Mouse (Mus musculus) heart, postnatal 0 days (tissue): ENCODE measurements around the gene Adcyap1r1. TPM values are rescaled to one million over a fixed set of nuclear protein-coding genes. Genes with fewer than 3 reads are reported as not detected.
A peak's percentile ranks its signal among the peaks of the same experiment; 100 is the strongest.

Source experiments
- ATAC-seq: fragments of 200-750 bp; cut with Nextera tagmentation; 2 replicates; pipeline ENCODE4 v1.8.0; 2017; ENCODE audit warnings: low read depth, moderate number of reproducible peaks, moderate library complexity; ENCODE audit not compliant: insufficient read depth
- DNase-seq: peaks from one replicate; pipeline ENCODE4 v3.0.0-alpha.2; 2016; ENCODE audit warnings: low spot score
- H3K27ac ChIP-seq: fragments of 300-500 bp; sonication (generic); 2 replicates; pipeline ENCODE4 v1.5.1; 2014; ENCODE audit warnings: low read depth, mild to moderate bottlenecking
- H3K27me3 ChIP-seq: fragments of 300-500 bp; sonication (generic); 2 replicates; pipeline ENCODE4 v1.6.1; 2014; ENCODE audit warnings: low read length, mixed read lengths; ENCODE audit not compliant: control insufficient read depth, insufficient read depth
- H3K36me3 ChIP-seq: fragments of 300-500 bp; sonication (generic); replicated peaks from 2 replicates; pipeline ENCODE4 v1.6.1; 2014; ENCODE audit warnings: low read length, mixed read lengths; ENCODE audit not compliant: control insufficient read depth, insufficient read depth
- H3K4me1 ChIP-seq: fragments of 300-500 bp; sonication (generic); 2 replicates; pipeline ENCODE4 v1.6.1; 2014; ENCODE audit warnings: antibody characterized with exemption; ENCODE audit not compliant: control insufficient read depth, insufficient read depth
- H3K4me2 ChIP-seq: fragments of 300-500 bp; sonication (generic); 2 replicates; pipeline ENCODE4 v1.6.1; 2014; ENCODE audit warnings: low read depth, mild to moderate bottlenecking, low read length, moderate library complexity
- H3K4me3 ChIP-seq: fragments of 300-500 bp; sonication (generic); 2 replicates; pipeline ENCODE4 v1.5.1; 2014; ENCODE audit warnings: low read depth, low read length
- H3K9ac ChIP-seq: fragments of 300-500 bp; sonication (generic); replicated peaks from 2 replicates; pipeline ENCODE4 v1.6.1; 2014; ENCODE audit warnings: low read depth, low read length, mixed read lengths
- H3K9me3 ChIP-seq: fragments of 300-500 bp; sonication (generic); replicated peaks from 2 replicates; pipeline ENCODE4 v1.6.1; 2016; ENCODE audit warnings: low read length; ENCODE audit not compliant: control insufficient read depth
- CTCF ChIP-seq: IDR thresholded peaks from 2 replicates; pipeline ENCODE4 v1.5.1; 2016; ENCODE audit warnings: antibody characterized with exemption, control low read depth, low read depth
- EP300 ChIP-seq: IDR thresholded peaks from 2 replicates; pipeline ENCODE4 v1.6.1; 2016; ENCODE audit warnings: antibody characterized with exemption, low read depth
- whole genome bisulfite sequencing: fragments of 180-500 bp; shearing (Covaris S2); extraction: QIAGEN DNeasy Blood & Tissue Kit; methylation state at CpG from one replicate; pipeline ENCODE4 v1.1.7; 2014; 5-methylcytosine and 5-hydroxymethylcytosine counted together
- polyA plus RNA-seq: library from polyadenylated mRNA; unstranded; fragments of >200 nt; fragmentation: Nextera tagmentation; extraction: Ambion mirVana; gene quantifications from 2 replicates; pipeline ENCODE4 v1.2.1, GENCODE M21; 2015
- total RNA-seq: library from RNA; depleted of rRNA; stranded (reverse); fragments of >200 nt; gene quantifications from 2 replicates; pipeline ENCODE4 v1.2.3, GENCODE M21; 2014; ENCODE audit warnings: low replicate concordance

Adcyap1r1 gene
- total and polyA plus RNA-seq, 2 experiments from 2014 or later = 1.1 to 4.2 TPM

DNA sequence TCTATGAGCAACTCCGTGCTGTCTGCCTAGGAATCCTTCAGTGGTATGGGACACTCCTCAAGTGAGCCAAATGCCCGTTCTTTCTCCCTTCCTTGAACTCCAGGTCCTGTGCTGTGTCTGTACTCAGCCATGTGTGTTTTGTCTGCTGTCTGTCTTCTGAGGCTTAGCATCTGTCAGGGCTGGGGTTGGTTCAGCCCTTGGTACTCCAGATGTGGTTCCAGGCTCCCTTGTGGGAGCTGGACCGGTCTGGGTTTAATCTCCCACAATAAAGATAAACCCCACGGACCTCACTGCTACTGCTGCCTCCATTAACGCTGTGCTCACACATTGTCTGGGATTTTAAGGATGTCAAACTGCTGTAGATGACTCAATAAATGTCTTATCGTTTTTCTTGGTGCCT lies 49.3 kb downstream of the Adcyap1r1 start:
- H3K27me3 ChIP-seq = no peaks in the 10 kb centered on the region

DNA sequence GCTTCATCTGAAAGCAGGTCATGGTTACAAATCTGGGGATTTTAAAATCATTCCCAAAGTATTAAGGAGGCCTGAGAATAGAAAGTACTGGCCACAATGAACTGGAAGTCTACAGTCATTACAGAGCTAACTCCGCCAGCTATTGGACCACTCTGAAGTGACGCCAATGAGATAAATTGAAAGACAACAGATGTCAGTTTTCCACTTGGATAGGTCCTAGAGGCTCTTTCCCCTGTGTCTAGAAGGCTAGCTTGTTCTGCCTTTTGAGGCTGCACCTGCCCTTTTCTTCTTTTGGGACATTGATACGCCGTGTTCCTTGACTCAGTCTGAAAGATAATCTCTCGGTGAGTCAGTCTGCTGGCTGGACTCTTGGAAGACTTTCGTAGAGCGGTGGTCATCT lies 50.5 kb downstream of the Adcyap1r1 start:
- H3K4me2 ChIP-seq = no peak overlapping the region
- no peaks in the 10 kb centered on the region for H3K36me3 ChIP-seq
- H3K27ac ChIP-seq = no peak overlapping the region
- 84% methylated on average over 7 of the region's 7 CpGs for WGBS
- no peak overlapping the region for H3K9ac ChIP-seq
- H3K27me3 ChIP-seq = no peaks in the 10 kb centered on the region
- no peaks in the 10 kb centered on the region for H3K4me1 ChIP-seq
- H3K4me3 ChIP-seq = no peak overlapping the region
- DNase-seq (no peak), ATAC-seq (no peak)
- H3K9me3 ChIP-seq = no peaks in the 10 kb centered on the region
- TF ChIP-seq EP300 (no peak), CTCF (no peak)

More for the DNA sequence above, 49.3 kb downstream of the Adcyap1r1 start:
- Histone ChIP-seq H3K4me2 (no peak overlapping the region), H3K9me3 (no peaks in the 10 kb centered on the region), H3K27ac (no peak overlapping the region), H3K4me1 (no peaks in the 10 kb centered on the region), H3K36me3 (no peaks in the 10 kb centered on the region), H3K9ac (no peak overlapping the region), H3K4me3 (no peak overlapping the region)
- TF ChIP-seq EP300 (no peak), CTCF (no peak)
- no peak for ATAC-seq
- no peak for DNase-seq
- WGBS = 40% methylated on average over 6 of the region's 6 CpGs

DNA sequence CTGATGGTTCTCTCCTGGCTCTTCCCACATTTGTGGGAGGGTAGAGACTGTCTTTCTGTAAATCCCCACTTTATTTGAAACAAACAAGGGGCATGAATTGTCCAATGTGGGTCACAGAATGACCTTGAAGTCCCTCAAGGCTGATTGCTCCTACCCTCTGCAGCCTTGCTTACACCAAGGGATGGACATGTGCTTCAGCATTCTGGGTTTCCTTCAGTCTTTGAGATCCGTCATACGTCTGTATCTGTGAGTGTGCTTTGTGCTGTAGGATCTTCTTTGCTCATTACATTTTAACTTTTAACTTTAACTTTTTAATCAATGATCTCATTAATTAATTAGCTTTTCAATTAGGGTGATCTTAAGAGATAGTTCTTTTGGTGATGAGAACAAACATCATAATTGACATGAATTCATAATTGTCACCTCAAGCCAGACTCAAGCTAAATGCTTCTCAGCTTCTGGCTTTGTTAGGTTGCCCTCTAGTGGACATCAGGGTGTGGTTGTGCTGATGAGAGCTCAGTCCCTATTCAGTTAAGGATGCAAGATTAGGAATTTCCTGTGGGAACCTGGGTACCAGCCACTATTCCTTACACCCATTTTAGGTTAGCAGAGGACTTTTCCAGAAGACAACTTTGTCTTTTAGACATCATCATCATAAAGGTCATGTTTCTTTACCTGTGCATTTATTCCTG lies 53.2 kb downstream of the Adcyap1r1 start:
- DNase-seq = peak; percentile 39
- Histone ChIP-seq H3K4me1 (no peaks in the 10 kb centered on the region), H3K36me3 (no peaks in the 10 kb centered on the region), H3K9ac (no peak overlapping the region), H3K4me3 (no peak overlapping the region), H3K27me3 (no peaks in the 10 kb centered on the region), H3K9me3 (no peaks in the 10 kb centered on the region), H3K4me2 (no peak overlapping the region), H3K27ac (no peak overlapping the region)
- no peak for TF ChIP-seq EP300
- peak; percentile 90 for TF ChIP-seq CTCF
- ATAC-seq = 0 out of 2 replicates have a peak, but pooled peaks have one; percentile 17
- WGBS = 88% methylated on average over 2 of the region's 2 CpGs

DNA sequence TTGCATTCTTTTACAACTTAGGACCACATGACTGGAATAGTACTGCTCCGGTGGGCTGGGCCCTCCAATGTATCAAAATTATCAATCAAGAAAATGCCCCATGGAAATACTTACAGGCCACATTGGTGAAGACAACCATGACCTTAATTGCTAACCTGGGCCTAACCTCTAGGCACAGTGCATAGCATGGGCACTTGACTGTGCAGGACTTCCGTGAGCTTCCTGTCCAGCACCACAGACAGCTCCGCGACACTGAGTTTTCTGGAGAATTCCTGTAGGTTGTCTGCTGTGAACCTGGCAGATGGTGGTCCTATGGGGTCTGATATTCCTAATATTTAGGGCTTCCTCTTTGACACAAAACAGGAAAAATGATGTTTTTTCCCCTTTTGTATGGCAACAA lies 54.7 kb downstream of the Adcyap1r1 start:
- ATAC-seq (no peak), DNase-seq (no peak)
- Histone ChIP-seq H3K4me2 (no peak overlapping the region), H3K9ac (no peak overlapping the region), H3K27ac (no peak overlapping the region), H3K4me3 (no peak overlapping the region), H3K36me3 (no peaks in the 10 kb centered on the region), H3K27me3 (no peaks in the 10 kb centered on the region), H3K9me3 (no peaks in the 10 kb centered on the region), H3K4me1 (peaks cover 2% of the 10 kb centered on the region; the same call in 1 of the 2 replicates)
- TF ChIP-seq CTCF (no peak), EP300 (no peak)
- 66% methylated on average over 4 of the region's 4 CpGs for WGBS

DNA sequence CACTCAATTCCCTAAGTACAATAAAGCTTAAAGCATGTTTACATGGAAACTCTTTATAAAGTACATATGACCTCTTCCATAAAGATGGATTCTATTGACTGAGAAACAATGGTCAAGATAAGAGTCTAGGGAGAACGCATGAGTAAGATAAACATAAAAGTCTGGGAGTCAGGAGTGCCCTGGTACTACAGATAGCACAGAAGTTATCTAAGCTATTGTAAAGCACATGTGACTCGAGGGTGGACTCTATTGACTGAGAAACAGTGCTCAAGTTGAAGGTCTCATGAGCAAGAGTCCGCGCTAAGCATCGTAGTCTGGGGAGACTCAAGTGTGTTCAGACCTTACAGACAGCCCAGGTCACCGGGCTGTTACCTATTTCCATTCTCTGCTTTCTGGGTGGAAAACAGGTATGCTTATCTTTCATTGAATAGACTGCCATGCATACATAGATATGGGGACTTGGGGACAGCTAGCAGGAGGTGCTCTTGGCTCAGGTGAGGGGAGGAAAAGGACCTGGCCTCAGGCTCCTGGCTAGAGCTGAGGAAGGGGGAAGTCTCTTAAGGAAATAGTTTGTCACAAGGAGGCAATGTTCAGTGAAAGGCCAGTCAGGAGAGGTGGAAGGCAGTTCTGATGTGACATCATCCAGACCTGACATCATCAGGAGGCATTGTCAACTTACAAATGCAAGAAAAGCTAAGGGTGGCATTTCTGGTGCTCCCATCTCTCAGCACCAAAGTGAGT lies 57.5 kb downstream of the Adcyap1r1 start:
- WGBS = 61% methylated on average over 6 of the region's 6 CpGs

More for the DNA sequence above, 57.5 kb downstream of the Adcyap1r1 start:
- no peaks in the 10 kb centered on the region for H3K9me3 ChIP-seq
- H3K4me3 ChIP-seq = no peak overlapping the region
- peaks cover 7% of the 10 kb centered on the region; the same call in 1 of the 2 replicates for H3K4me1 ChIP-seq
- ATAC-seq = no peak
- no peak overlapping the region for H3K4me2 ChIP-seq
- no peaks in the 10 kb centered on the region for H3K36me3 ChIP-seq
- TF ChIP-seq EP300 (no peak), CTCF (no peak)
- 0 out of 2 replicates have a peak, but pooled peaks cover 3% of the 10 kb centered on the region for H3K27me3 ChIP-seq
- DNase-seq = no peak
- no peak overlapping the region for H3K27ac ChIP-seq
- no peak overlapping the region for H3K9ac ChIP-seq
